Mouse (Mus musculus) ES-E14 (cell line): ENCODE measurements around the gene Btg3.

Experiments
- HCFC1 ChIP-seq: IDR thresholded peaks from 2 replicates; pipeline ENCODE4 v1.6.1; 2012; ENCODE audit warnings: low read length, inconsistent platforms, borderline replicate concordance; ENCODE audit not compliant: insufficient read depth
- ZC3H11A ChIP-seq: IDR thresholded peaks from 2 replicates; pipeline ENCODE4 v1.6.1; 2012; ENCODE audit warnings: low read depth, mild to moderate bottlenecking, inconsistent platforms, low read length, borderline replicate concordance
- ZNF384 ChIP-seq: IDR thresholded peaks from 2 replicates; pipeline ENCODE4 v1.6.1; 2012; ENCODE audit warnings: low read depth, low read length, inconsistent platforms

DNA sequence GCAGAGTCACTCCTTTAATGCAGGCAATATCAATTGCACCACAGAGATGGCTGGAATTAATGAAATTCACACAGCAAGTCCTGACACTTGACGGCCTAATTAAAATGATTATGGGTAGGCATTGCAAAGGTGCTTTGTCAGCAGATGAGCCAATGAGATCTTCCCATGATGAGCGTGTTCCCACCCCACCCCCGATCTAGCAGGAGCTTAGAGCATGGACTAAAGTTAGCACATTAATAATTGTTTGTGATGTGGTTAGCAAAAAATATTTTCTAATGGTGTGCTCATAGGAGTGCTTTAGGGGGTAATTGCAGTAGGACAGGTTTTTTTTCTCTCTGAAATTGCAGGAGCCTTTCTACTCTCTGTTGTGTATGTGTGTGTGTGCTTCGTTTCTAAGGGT, 12.1 kb upstream of the Btg3 start:
- TF ChIP-seq ZC3H11A: no peak
- no peak for TF ChIP-seq ZNF384
- no peak for TF ChIP-seq HCFC1
